Mouse (Mus musculus): ENCODE data around the gene Rnf123. TPM values are rescaled to one million over a fixed set of nuclear protein-coding genes. Genes with fewer than 3 reads are reported as not detected.

The Rnf123 gene
- total RNA-seq, 2 experiments from 2014 or later: 94.2 to 97.4 TPM

Small RNA genes within 50 kb of the gene (microRNA-seq; reads per million reads assigned to microRNA genes)
- 0 reads per million in 2 experiments for gene Gm47303 (ENCODE audit: borderline number of aligned reads in 2 of 2)
- gene Mir7088 (ENCODE audit: borderline number of aligned reads in 2 of 2): 0 reads per million in 2 experiments

Other genes with a start within 250 kb of the Rnf123 start
- 10 to 100 TPM; 29.0 to 30.7 TPM for gene Rbm6, start 210.1 kb downstream of the Rnf123 start, total RNA-seq (2021)
- gene Mon1a, start 195.2 kb downstream of the Rnf123 start, total RNA-seq (2021): 10 to 100 TPM; 11.9 to 12.2 TPM
- gene Mst1r, start 176.5 kb downstream of the Rnf123 start, total RNA-seq (2021): 1 to 10 TPM; 1.8 to 2.2 TPM
- gene Actl11, start 154.9 kb downstream of the Rnf123 start, total RNA-seq (2021): not detected
- gene Camkv, start 147.7 kb downstream of the Rnf123 start, total RNA-seq (2021): not detected
- gene Traip, start 133.2 kb downstream of the Rnf123 start, total RNA-seq (2021): 1 to 10 TPM; 1.0 to 1.3 TPM
- gene Uba7, start 107.8 kb downstream of the Rnf123 start, total RNA-seq (2021): 10 to 100 TPM; 11.6 to 20.2 TPM
- gene Gm20661, start 100.3 kb downstream of the Rnf123 start, total RNA-seq (2021): under 1 TPM; 0.25 to 0.30 TPM
- 10 to 100 TPM; 10.3 to 11.8 TPM for gene Inka1, start 97.5 kb downstream of the Rnf123 start, total RNA-seq (2021)
- gene Cdhr4, start 90.8 kb downstream of the Rnf123 start, total RNA-seq (2021): 1 to 10 TPM in 1 of 2 experiments, under 1 TPM in 1; 0.14 to 1.0 TPM
- gene Gm20662, start 87.0 kb downstream of the Rnf123 start, total RNA-seq (2021): 1 to 10 TPM; 1.4 to 1.5 TPM
- gene Ip6k1, start 80.8 kb downstream of the Rnf123 start, total RNA-seq (2021): 10 to 100 TPM; 45.2 to 48.0 TPM
- gene Gmppb, start 34.1 kb downstream of the Rnf123 start, total RNA-seq (2021): 10 to 100 TPM in 1 of 2 experiments, 1 to 10 TPM in 1; 8.4 to 10.4 TPM
- 1 to 10 TPM; 1.1 to 1.4 TPM for gene Amigo3, start 30.2 kb downstream of the Rnf123 start, total RNA-seq (2021)
- gene Mst1, start 2.9 kb downstream of the Rnf123 start, total RNA-seq (2021): not detected
- gene Apeh, start 11.3 kb upstream of the Rnf123 start, total RNA-seq (2021): 10 to 100 TPM; 38.6 to 50.2 TPM
- under 1 TPM in 1 of 2 experiments, not detected in 1; 0.03 TPM for gene Bsn, start 107.0 kb upstream of the Rnf123 start, total RNA-seq (2021)
- gene Dag1, start 180.6 kb upstream of the Rnf123 start, total RNA-seq (2021): 100 to 1,000 TPM; 320 to 353 TPM
- gene Nicn1, start 207.1 kb upstream of the Rnf123 start, total RNA-seq (2021): 10 to 100 TPM; 21.3 to 21.5 TPM
- 1 to 10 TPM; 4.0 to 5.2 TPM for gene Amt, start 213.5 kb upstream of the Rnf123 start, total RNA-seq (2021)
- gene Rhoa, start 222.8 kb upstream of the Rnf123 start, total RNA-seq (2021): 100 to 1,000 TPM; 237 to 241 TPM
- 10 to 100 TPM; 59.3 to 62.3 TPM for gene Tcta, start 222.8 kb upstream of the Rnf123 start, total RNA-seq (2021)

Data from heart, postnatal 36 days (tissue).